Mouse (Mus musculus): ENCODE measurements around the gene Thsd4. TPM values are rescaled to one million over a fixed set of nuclear protein-coding genes. Genes with fewer than 3 reads are reported as not detected.

Thsd4 gene
- total RNA-seq, 2 experiments from 2014 or later = not detected

- ATAC-seq (replicated peaks; ENCODE audit: low FRiP score, poor library complexity, severe bottlenecking) = no peak
Measured at GRCm38 (mm10) chr9:60519601-60520000, 2.2 kb downstream of the Thsd4 start.

GRCm38 (mm10) chr9:60518216-60518615, 3.6 kb downstream of the Thsd4 start:
- no peak for ATAC-seq (replicated peaks; ENCODE audit: low FRiP score, poor library complexity, severe bottlenecking)

GRCm38 (mm10) chr9:60517148-60517547, 4.7 kb downstream of the Thsd4 start:
- ATAC-seq (replicated peaks; ENCODE audit: low FRiP score, poor library complexity, severe bottlenecking) = no peak

GRCm38 (mm10) chr9:60516379-60516778, 5.5 kb downstream of the Thsd4 start:
- no peak for ATAC-seq (replicated peaks; ENCODE audit: low FRiP score, poor library complexity, severe bottlenecking)

GRCm38 (mm10) chr9:60513329-60513788, 8.5 kb downstream of the Thsd4 start:
- ATAC-seq (replicated peaks; ENCODE audit: low FRiP score, poor library complexity, severe bottlenecking) = no peak

GRCm38 (mm10) chr9:60510876-60511275, 11.0 kb downstream of the Thsd4 start:
- no peak for ATAC-seq (replicated peaks; ENCODE audit: low FRiP score, poor library complexity, severe bottlenecking)

- no peak for ATAC-seq (replicated peaks; ENCODE audit: low FRiP score, poor library complexity, severe bottlenecking)
Measured at GRCm38 (mm10) chr9:60506136-60506535, 15.7 kb downstream of the Thsd4 start.

- no peak for ATAC-seq (replicated peaks; ENCODE audit: low FRiP score, poor library complexity, severe bottlenecking)
Measured at GRCm38 (mm10) chr9:60504378-60505285, 17.2 kb downstream of the Thsd4 start.

GRCm38 (mm10) chr9:60502220-60502619, 19.6 kb downstream of the Thsd4 start:
- no peak for ATAC-seq (replicated peaks; ENCODE audit: low FRiP score, poor library complexity, severe bottlenecking)

GRCm38 (mm10) chr9:60501504-60502179, 20.2 kb downstream of the Thsd4 start:
- no peak for ATAC-seq (replicated peaks; ENCODE audit: low FRiP score, poor library complexity, severe bottlenecking)

GRCm38 (mm10) chr9:60492275-60492974, 29.4 kb downstream of the Thsd4 start:
- no peak for ATAC-seq (replicated peaks; ENCODE audit: low FRiP score, poor library complexity, severe bottlenecking)

- ATAC-seq (replicated peaks; ENCODE audit: low FRiP score, poor library complexity, severe bottlenecking) = no peak
Measured at GRCm38 (mm10) chr9:60491489-60492100, 30.3 kb downstream of the Thsd4 start.

- ATAC-seq (replicated peaks; ENCODE audit: low FRiP score, poor library complexity, severe bottlenecking) = no peak
Measured at GRCm38 (mm10) chr9:60491079-60491478, 30.8 kb downstream of the Thsd4 start.

GRCm38 (mm10) chr9:60488816-60489215, 33.0 kb downstream of the Thsd4 start:
- ATAC-seq (replicated peaks; ENCODE audit: low FRiP score, poor library complexity, severe bottlenecking) = no peak

GRCm38 (mm10) chr9:60482165-60482564, 39.7 kb downstream of the Thsd4 start:
- no peak for ATAC-seq (replicated peaks; ENCODE audit: low FRiP score, poor library complexity, severe bottlenecking)

GRCm38 (mm10) chr9:60480052-60480451, 41.8 kb downstream of the Thsd4 start:
- ATAC-seq (replicated peaks; ENCODE audit: low FRiP score, poor library complexity, severe bottlenecking) = no peak

- no peak for ATAC-seq (replicated peaks; ENCODE audit: low FRiP score, poor library complexity, severe bottlenecking)
Measured at GRCm38 (mm10) chr9:60478806-60479205, 43.0 kb downstream of the Thsd4 start.

- no peak for ATAC-seq (replicated peaks; ENCODE audit: low FRiP score, poor library complexity, severe bottlenecking)
Measured at GRCm38 (mm10) chr9:60477991-60478750, 43.7 kb downstream of the Thsd4 start.
